Mouse (Mus musculus) right cerebral cortex, postnatal 10 days (tissue): ENCODE measurements around the gene Kpna2.
A peak's percentile ranks its signal among the peaks of the same experiment; 100 is the strongest.

ENCODE experiments used
- DNase-seq, 2 experiments: peaks; one replicate each; pipeline ENCODE4 v3.0.0; 2021; ENCODE audit warnings: low spot score in 2 of 2

The Kpna2 gene

DNA sequence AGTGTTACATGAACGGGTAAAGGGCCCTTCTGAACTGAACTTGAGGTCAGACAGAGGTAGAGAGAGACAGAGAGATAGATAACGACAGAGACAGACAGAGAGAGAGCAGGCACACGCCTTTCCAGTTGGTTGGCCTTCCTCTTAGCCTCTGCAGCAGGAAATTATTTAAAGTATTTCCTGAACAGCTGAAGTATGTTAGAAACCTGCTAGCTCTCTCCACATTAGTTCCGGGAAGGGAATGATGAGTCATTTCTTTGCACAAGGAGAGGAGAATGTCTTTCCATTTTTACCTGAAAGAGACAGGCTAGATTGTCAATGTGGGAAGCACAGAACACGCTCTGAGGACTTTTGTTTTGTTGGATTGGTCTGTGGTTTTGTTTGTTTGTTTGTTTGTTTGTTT lies 17.0 kb downstream of the Kpna2 start:
- no peak for DNase-seq

DNA sequence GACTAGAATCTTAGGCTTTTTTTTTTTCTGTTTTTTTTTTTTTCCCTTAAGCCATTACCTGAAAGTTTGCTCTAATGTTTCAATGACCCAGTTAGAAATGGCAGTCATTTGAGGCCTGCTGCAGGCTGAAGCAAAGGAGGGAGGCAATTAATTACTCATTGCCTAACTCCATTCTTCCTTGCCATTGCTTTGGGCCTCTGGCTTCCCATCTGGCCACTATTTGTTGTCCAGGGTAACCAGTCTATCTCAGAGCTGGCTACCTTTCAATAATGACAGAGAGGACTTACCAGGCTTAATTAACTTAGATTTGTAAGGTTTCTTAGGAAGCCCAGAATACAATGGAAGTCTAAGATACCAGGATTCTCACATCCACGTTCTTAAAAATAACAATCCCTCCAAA lies 17.6 kb downstream of the Kpna2 start:
- DNase-seq: no peak

DNA sequence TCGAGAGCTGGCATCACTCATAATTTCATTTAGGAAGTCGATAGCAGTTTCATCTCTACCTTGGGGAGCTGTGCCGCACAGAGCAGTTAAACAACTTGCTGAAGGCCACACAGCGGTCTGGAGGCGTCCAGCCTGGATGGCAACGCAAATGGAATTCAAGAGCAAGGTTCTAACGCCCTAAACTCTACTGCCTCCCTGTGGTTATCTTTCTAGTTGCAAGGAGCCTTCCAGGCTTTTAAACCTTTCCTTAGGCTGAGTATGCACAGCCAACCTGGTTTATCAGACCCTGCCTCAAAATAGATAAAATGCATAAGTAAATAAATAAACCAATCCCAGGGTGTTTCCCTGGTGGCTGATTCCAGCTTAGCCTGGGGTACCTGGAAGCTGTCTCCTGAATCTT lies 18.9 kb downstream of the Kpna2 start:
- DNase-seq: peak; percentile 54 to 69

DNA sequence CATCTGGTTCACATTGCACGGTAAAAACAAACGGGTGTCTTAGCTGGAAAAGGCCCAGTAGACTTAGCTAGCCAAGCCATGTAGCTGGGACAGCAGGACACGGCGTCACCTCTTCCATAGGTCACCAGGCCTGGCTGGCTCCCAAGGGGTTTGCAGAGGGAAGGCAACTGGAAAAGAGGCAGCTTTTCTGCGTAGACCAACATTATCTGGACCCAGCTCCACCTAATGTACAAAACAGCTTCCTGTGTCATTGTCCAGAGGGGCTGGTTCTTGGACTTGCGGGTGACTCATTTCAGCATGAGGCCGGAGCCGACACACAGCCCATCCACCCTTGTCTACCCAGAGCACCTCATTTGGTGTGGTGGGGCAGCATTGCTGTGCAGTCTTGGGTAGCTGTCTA lies 23.1 kb downstream of the Kpna2 start:
- DNase-seq: no peak

DNA sequence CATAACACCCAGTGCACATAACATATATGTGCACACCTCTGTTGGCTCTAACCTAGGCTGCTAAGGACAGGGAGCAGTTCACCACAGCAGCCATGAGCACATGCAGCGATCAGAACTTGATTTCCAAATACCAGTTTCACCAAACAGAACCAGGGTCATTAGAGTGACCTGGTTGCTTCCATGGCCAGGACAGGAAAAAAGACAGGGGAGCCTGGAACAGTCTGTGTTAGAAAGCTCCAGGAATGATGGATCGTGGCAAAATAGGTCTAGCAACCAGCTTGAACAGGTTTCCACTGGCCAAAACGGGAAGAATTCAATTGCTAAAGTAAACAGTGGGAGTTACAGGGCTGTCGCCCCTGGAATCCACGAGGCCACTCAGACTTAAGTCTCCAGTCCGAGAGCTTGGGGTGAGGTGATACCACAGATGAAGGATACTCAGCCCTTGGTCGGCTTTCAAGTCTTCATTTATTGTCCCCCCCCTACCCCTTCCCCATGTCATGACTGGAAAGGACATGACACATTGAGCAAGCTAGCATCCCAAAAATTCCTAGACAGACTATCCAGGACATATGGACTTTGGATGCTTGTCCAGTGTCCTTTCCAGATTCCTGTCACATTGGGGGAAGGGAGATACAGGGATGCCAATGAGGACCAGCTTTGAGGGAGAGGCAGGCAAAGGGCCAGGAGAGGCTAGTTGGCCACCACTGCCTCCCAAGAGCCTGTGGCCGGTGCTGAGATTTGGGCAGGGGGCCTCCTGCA lies 23.7 kb downstream of the Kpna2 start:
- DNase-seq: no peak

DNA sequence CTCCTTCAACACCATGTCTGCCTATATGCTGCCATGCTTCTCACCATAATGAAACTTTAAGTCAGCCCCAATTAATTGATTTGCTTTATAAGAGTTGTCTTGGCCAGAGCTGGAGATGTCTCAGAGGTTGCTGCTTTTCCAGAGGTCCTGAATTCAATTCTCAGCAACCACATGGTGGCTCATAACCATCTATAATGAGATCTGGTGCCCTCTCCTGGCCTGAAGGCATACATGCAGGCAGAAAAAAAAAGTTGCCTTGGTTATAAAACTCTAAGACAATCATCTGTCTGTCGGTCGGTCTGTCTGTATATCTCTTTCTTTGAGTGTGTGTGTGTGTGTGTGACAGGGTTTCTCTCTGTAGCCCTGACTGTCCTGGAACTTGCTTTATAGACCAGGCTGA lies 24.9 kb downstream of the Kpna2 start:
- no peak for DNase-seq

DNA sequence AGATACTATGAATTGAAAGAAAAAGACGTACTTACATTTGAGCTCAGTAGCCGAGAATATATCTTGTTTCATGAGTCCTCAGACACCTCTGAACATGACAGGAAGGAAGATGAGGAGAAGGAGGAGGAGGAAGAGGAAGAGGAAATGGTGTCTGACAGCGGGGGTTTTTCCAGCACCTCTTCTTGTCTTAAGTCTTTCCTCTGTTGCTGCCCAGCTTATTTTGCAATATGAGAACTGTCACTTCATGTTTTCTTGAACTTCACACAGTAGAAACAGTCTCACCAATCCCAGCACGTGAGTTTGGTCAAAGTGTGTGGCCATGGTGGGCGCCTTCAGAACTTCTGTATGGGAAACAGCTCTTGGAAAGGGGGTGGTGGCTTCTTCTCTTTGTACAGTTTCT lies 26.3 kb downstream of the Kpna2 start:
- no peak for DNase-seq

DNA sequence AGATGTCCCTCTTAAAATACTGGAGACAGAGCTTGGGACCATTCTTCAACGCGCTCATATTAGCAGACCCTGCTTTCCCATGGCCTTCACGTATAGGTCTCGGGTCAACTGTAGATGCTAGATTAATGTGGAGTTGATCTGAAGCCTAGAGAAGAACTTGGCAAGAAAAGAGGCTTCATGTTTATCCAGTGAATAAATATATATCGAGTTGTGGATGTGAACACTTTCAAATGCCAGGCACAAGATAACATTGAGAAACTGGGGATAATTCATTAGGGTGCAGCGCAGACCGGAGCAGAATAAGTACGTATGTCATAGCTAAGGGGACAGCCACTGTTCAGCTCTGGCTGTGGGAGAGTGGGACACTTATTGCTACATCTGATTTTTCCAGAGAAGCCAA lies 29.5 kb downstream of the Kpna2 start:
- no peak for DNase-seq

DNA sequence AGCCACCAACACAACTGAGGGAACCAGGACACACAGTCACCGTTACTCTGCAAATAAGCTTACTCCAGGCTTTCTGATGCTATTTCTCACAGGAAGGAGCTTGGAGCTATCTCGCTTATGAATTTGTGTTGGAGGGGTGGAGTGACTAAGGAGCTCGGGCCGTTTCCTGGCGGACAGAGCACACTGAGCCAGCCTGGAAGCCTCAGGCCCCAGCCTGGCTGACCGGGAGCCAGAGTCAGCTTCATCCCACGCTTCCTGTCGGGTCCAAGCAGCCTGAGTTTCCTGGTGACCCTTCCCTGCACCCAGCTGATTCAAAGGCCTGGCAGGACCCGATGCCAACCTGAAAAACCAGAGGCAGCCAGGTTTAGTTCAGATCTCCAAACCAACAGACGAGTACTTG lies 31.7 kb downstream of the Kpna2 start:
- DNase-seq: no peak

DNA sequence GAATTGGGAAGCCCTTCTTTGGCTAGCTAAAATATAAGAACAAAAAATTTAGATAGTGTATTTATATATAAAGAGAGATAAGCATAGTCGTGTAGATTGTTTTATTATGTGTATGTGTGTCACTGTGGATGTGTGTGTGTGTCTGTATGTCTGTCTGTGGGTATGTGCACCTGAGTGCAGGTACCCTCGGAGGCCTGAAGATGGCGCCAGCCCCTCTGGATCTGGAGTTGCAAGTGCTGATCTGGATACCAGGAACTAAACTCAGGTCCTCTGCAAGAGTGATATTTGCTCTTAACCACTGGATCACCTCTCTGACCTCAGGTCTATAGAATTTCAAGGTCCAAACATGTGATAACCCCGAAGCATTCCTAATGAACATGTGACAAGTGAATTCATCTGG lies 33.5 kb downstream of the Kpna2 start:
- no peak for DNase-seq

DNA sequence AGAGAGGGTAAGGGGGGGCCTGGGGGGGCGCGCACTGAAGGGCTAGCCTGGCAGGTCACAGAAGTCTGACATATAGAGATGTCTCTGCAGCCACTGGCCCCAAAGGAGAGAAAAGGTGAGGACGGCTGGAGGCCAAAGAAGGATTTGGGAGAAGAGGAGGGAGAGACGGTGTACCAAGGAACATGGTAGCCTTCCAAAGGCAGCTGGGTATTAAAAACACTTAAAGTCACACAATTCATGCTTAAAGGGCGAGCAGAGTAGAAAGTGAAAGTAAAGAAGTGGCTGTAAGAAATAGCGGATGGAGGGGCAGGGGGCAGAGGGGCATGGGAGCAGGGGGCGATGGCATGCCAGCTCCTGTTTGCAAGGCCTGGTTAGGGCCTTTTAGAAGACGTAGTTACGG lies 37.0 kb downstream of the Kpna2 start:
- no peak for DNase-seq

DNA sequence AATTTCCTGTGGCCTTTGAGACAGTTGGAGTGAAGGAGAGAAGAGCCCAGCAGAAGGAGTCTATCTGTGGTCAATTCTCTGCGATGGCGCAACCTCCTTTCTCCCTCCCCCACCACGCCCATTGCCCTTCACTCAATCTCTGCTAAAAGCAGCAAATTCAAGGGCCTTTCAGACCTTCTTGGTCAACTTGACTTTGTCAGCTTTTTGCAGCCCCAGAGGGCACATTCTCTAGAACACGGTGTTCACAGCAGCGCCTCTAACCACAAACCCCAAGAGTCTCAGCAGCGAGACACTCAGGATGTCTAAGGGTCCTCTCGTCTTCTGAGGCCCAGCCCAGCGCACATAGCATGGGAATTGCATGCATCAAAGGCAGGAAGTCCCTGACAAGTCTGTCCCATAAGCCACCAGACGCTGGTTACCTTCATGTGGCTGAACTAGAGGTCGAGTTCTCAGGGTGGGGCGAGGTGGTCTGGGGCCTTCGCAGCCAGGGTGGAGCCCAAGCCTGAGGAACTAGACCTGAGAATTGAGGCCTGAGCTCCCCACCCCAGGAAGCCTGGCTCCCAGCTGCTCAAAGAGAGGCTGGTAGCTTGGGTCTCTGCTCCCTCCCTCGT lies 37.8 kb downstream of the Kpna2 start:
- no peak for DNase-seq

DNA sequence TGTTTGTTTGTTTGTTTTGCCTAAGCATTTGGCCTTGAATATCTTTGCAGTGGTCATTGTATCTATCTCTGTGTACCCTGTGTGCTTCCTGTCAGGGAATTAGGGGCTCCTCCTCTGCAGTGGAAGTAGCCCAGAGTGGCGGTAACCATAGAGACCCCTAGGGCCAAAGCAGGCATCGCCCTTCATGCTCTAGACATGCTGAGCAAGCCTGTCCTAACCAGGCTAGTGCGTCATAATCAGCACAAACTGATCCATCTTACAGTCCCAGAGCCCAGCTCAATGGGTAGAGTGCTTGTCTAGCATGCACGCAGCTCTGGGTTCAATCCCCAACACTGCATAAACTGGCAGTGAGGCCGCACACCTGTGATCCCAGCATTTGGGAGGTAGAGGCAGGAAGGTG lies 40.2 kb downstream of the Kpna2 start:
- no peak for DNase-seq

DNA sequence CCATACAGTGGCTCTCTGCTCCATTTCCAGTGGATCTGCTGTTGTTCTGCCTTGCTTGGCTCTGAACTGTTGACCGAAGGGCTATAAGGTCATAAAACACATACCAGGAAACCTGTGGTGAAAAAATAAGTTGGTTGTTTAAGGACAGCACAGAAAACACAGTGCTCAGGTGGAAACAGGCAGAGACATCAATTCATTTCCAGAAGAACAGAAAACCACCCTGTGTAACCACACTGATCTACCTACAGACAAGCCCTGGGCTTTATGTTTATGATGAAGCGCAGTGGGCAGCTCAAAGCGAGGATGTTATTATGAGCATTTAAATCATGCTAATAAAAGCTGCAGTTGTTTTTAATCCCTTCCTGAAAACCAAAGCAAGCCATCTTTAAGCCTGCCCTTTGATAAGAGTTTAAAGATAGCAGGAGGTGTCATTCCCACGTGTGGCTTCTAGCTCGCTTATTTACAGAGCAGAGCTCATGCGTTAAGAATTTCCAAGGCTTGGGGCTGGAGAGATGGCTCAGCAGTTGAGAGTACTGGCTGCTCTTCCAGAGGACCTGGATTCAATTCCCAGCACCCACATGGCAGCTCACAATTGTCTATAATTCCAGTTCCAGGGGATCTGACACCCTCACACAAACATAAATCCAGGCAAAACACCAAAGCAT lies 40.8 kb downstream of the Kpna2 start:
- DNase-seq: no peak

DNA sequence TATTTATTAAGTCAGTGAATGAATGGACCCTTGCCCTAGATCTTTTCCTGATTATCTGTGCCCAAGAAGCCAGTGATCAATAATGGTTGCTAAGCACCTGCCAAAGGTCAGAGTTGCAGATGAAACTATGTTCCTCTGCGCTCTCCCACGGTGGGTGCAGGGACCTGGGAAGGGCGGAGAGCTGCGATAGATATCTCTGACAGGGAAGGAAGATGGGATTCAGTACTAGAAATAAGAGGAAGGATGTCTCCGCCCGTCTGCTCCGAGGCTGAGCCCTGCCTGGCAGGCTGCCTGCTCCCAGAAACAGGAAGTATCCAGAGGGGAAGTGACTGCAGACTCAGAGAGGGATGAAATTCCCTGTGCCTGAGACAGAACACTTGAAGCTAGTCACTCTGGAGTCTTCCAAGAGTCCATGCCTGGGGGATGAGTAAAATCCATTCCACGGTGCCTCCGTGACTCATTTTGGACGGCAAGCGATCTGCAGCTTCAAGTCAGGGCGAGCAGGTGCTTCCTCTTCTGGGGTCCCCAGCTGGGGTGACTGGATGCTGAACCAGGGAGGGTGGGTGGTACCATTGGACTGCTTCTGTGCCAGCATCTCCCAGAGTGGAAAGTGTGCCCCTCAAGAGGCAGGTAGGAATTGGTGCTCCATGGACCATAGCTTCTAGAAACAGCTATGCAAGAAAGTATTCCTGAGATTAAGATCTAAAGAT lies 41.9 kb downstream of the Kpna2 start:
- DNase-seq: peak; percentile 42 to 57

DNA sequence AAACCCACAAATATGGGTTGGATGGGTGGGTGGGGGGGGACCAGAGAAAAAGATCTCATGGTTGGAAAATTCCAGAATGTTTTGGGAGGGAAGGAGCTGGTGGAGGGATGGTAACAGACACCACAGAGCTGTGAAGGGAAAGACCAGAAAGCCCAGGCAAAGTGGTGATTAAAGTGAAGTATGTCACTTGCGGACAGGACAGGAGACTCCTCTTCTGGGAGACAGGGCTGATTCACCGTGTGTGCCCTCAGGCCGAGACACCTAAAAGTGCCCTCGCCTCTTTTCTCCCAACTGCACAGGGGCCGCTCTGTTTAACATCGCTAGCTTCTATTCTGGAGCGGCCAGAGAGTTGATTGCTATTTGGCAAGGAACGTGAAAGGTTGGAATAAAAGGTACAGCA lies 44.8 kb downstream of the Kpna2 start:
- no peak for DNase-seq

DNA sequence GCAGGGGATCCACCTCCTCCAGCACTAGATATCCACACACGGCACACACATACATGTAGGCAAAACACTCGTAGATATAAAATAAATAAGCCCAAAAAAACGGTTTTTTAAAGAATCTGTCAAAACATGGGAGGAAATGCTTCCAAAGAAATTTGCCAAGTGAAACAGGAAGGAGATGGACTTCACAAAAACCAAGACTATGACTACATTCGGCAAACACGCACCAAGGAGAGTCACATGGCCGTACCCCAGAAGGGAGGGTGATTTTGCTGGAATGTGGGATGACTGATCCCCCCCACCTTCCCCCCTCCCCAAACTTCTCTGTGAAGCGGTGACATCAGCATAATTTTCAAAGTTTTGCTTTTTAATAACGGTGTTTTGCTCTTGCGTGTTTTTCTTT lies 45.2 kb downstream of the Kpna2 start:
- no peak for DNase-seq
